Mouse (Mus musculus) fat pad, adult 2 months (tissue): ENCODE results near the gene Fgfr1op2.
A peak's percentile ranks its signal among the peaks of the same experiment; 100 is the strongest.

Source experiments
- DNase-seq: peaks from one replicate; pipeline ENCODE4 v3.0.0-alpha.2; 2011; ENCODE audit warnings: low read depth, low spot score; ENCODE audit errors: extremely low read depth

Gene Fgfr1op2

GRCm38 (mm10) chr6:146640991-146641390, 64.0 kb downstream of the Fgfr1op2 start:
- DNase-seq, result no peak

GRCm38 (mm10) chr6:146641621-146642210, 64.7 kb downstream of the Fgfr1op2 start:
- DNase-seq, result no peak

- peak; percentile 62 for DNase-seq
Measured at GRCm38 (mm10) chr6:146642276-146643183, 65.5 kb downstream of the Fgfr1op2 start, which contains the start of the genes Med21 and Tm7sf3. Gene Med21 (plus strand): TSS chr6:146642547. Gene Tm7sf3 (minus strand): TSS chr6:146642824.

DNA sequence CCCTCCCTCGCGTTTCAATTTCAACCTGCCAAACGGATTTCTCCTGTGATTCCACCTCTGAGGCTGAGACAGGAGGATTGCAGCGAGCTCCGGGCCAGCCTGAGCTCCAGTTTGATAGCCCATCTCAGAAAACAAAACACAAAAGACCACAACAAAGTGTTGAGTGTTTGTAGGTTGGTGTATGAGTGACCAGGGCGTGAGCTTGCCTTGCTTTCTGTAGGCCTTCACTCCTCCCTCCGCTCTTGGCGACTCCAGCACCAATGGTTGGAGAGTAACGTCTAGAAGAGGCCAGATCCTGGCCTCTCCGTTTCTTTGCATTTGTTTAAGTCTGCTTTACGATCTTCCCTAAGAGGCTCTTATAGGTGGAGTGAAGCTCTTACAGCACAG, 66.2 kb downstream of the Fgfr1op2 start:
- DNase-seq, result no peak
